Mouse (Mus musculus): ENCODE measurements around the gene Stk24.

- TF ChIP-seq CTCF (IDR thresholded peaks at IDR 0.05; ENCODE audit: low read depth) (no peak), EP300 (optimal IDR thresholded peaks at IDR 0.05) (no peak)
Observed at GRCm38 (mm10) chr14:121244104-121244503, 135.7 kb downstream of the Stk24 start.

Data from stomach, postnatal 0 days (tissue).